In genomic region chr13:59022251-59023042, GRCm38 (mm10) we compare ENCODE assay signal across 19 mouse cellular contexts.
DNase-seq lines count a peak whose midpoint lies in the region; ATAC-seq lines count a peak whose summit lies in the region.
"Had no signal": no experiment of that assay in that cellular context is flagged by ENCODE, and none has a peak within 500 bp of the region (broad histone marks: within the 10 kb centered on the region; RNA-seq: fewer than 3 reads in every experiment).

No protein-coding gene starts in this region.

- no peaks in the 10 kb centered on the region for H3K27me3 ChIP-seq in midbrain, embryonic 15.5 days (replicated peaks)
- H3K27me3 ChIP-seq in midbrain, embryonic 11.5 days (ENCODE audit: control insufficient read depth, insufficient read depth, low read length), result no peaks in the 10 kb centered on the region
- H3K27me3 ChIP-seq in heart, embryonic 10.5 days (ENCODE audit: insufficient read depth, poor library complexity, severe bottlenecking), result no peaks in the 10 kb centered on the region
- H3K27me3 ChIP-seq: midbrain, embryonic 13.5 days; Patski had no signal

- DNase-seq in heart, postnatal 4 days, result peak; percentile 11
- no peak for DNase-seq in heart, postnatal 14 days
- no peak for DNase-seq in midbrain, embryonic 11.5 days (ENCODE audit: low spot score, missing footprints)
- DNase-seq in cerebellum, adult 11-12 months, result peak; percentile 34
- DNase-seq in cerebellum, postnatal 10 days, result peak; percentile 58 to 67
- no peak for DNase-seq in heart, embryonic 10.5 days (ENCODE audit: low spot score)
- DNase-seq in kidney, adult 11 months, result no peak
- DNase-seq: adrenal gland, postnatal 36 days; gastrocnemius, adult 2 months; lung, adult 2 months; lung, postnatal 36 days had no signal

- no peaks in the 10 kb centered on the region for H3K36me3 ChIP-seq in midbrain, embryonic 15.5 days (replicated peaks)
- no peaks in the 10 kb centered on the region for H3K36me3 ChIP-seq in midbrain, embryonic 11.5 days (ENCODE audit: control insufficient read depth, insufficient read depth, low read length)
- H3K36me3 ChIP-seq in heart, embryonic 10.5 days, result no peaks in the 10 kb centered on the region
- H3K36me3 ChIP-seq: limb, embryonic 10.5 days; midbrain, embryonic 13.5 days had no signal

- no peak overlapping the region for H3K9ac ChIP-seq in midbrain, embryonic 15.5 days
- H3K9ac ChIP-seq in midbrain, embryonic 11.5 days (ENCODE audit: low read length), result no peak overlapping the region
- H3K9ac ChIP-seq: midbrain, embryonic 13.5 days had no signal

- intact Hi-C loops in heart, postnatal 14 days (cut with DNase I), result no loop called here

- no peaks in the 10 kb centered on the region for H3K9me3 ChIP-seq in midbrain, embryonic 15.5 days
- H3K9me3 ChIP-seq in midbrain, embryonic 11.5 days (ENCODE audit: control insufficient read depth, low read length), result peaks cover 6% of the 10 kb centered on the region; the same call in 1 of the 2 replicates
- no peaks in the 10 kb centered on the region for H3K9me3 ChIP-seq in heart, embryonic 10.5 days
- H3K9me3 ChIP-seq: limb, embryonic 10.5 days had no signal

- peaks cover 2% of the 10 kb centered on the region; the same call in 1 of the 2 replicates for H3K4me1 ChIP-seq in midbrain, embryonic 15.5 days
- H3K4me1 ChIP-seq in midbrain, embryonic 11.5 days (ENCODE audit: control insufficient read depth, insufficient read depth, low read length), result no peaks in the 10 kb centered on the region
- no peaks in the 10 kb centered on the region for H3K4me1 ChIP-seq in heart, embryonic 10.5 days
- H3K4me1 ChIP-seq: midbrain, embryonic 13.5 days had no signal

- H3K27ac ChIP-seq in midbrain, embryonic 15.5 days, result no peak overlapping the region
- no peak overlapping the region for H3K27ac ChIP-seq in midbrain, embryonic 11.5 days (ENCODE audit: low read depth, low read length)
- H3K27ac ChIP-seq in heart, embryonic 10.5 days, result no peak overlapping the region
- H3K27ac ChIP-seq: gastrocnemius, adult 2 months; limb, embryonic 10.5 days; midbrain, embryonic 13.5 days had no signal

- no peak overlapping the region for H3K4me3 ChIP-seq in midbrain, embryonic 15.5 days
- H3K4me3 ChIP-seq in midbrain, embryonic 11.5 days (ENCODE audit: low read depth, low read length), result no peak overlapping the region
- no peak overlapping the region for H3K4me3 ChIP-seq in heart, embryonic 10.5 days
- H3K4me3 ChIP-seq: gastrocnemius, adult 2 months; limb, embryonic 10.5 days; midbrain, embryonic 13.5 days had no signal

- ATAC-seq in midbrain, embryonic 15.5 days (replicated peaks), result 0 out of 2 replicates have a peak, but pooled peaks have one; percentile 37
- ATAC-seq in midbrain, embryonic 11.5 days (ENCODE audit: low FRiP score), result no peak
- ATAC-seq: activated CD4-positive, CD25-positive, alpha-beta regulatory T cell, adult 4 months; forebrain, embryonic 14.5 days; inflammation-experienced regulatory T-cells, adult 6 months; midbrain, embryonic 13.5 days; Patski had no signal

- WGBS in midbrain, embryonic 15.5 days, result 83% methylated on average over 22 of the region's 22 CpGs
- 92% methylated on average over 22 of the region's 22 CpGs for WGBS in midbrain, embryonic 11.5 days
- 83% methylated on average over 22 of the region's 22 CpGs for WGBS in heart, embryonic 10.5 days

- no peak overlapping the region for H3K4me2 ChIP-seq in midbrain, embryonic 15.5 days
- H3K4me2 ChIP-seq in midbrain, embryonic 11.5 days, result no peak overlapping the region
- H3K4me2 ChIP-seq: liver, embryonic 11.5 days; midbrain, embryonic 13.5 days had no signal

Comparison
In these comparisons a context has a peak if more than half of its experiments do, and no peak if none do; other contexts are left out.
1. DNase-seq: peak in heart, postnatal 4 days (single experiment), cerebellum, adult 11-12 months (single experiment) and cerebellum, postnatal 10 days (2 of 2); none in heart, postnatal 14 days (0 of 2), midbrain, embryonic 11.5 days (single experiment), heart, embryonic 10.5 days (single experiment) and kidney, adult 11 months (single experiment).